Mouse (Mus musculus): ENCODE measurements around the gene Dscam. TPM values are rescaled to one million over a fixed set of nuclear protein-coding genes. Genes with fewer than 3 reads are reported as not detected.

Gene Dscam
- polyA plus RNA-seq, 1 experiment = not detected

DNA sequence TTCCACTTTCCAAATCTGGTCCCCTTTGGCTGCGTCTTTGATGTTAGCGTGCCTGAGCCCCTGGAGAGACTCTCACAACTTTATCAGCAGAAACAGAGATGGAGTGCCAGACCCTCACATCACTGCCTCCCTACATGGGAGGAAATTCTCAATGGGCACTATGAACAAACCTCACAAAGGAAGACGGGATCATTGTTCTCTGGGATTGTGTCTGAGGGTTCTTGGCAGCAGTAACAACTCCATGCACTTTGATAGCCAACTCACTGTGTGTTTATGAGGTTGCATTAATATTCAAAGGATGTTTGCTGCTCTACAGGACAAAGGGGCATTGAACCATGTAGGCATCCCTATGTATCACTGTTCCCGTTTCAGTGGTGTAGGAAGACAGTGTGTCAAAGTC, 135.3 kb downstream of the Dscam start:
- Histone ChIP-seq H3K4me3 (ENCODE audit: insufficient read depth, low read length) (no peak overlapping the region), H3K4me1 (ENCODE audit: control insufficient read depth, insufficient read depth, low read length) (peaks cover 8% of the 10 kb centered on the region; the same call in 1 of the 2 replicates), H3K27ac (ENCODE audit: insufficient read depth, low read depth, low read length) (no peak overlapping the region)
- TF ChIP-seq POLR2A (IDR thresholded peaks at IDR 0.05; ENCODE audit: borderline replicate concordance, low read depth, low read length) (no peak), CTCF (IDR thresholded peaks at IDR 0.05; ENCODE audit: low read depth, low read length) (no peak)

GRCm38 (mm10) chr16:97033540-97034058, 137.0 kb downstream of the Dscam start:
- TF ChIP-seq POLR2A (IDR thresholded peaks at IDR 0.05; ENCODE audit: borderline replicate concordance, low read depth, low read length) (no peak), CTCF (IDR thresholded peaks at IDR 0.05; ENCODE audit: low read depth, low read length) (no peak)
- peaks cover 8% of the 10 kb centered on the region; the same call in 1 of the 2 replicates for H3K4me1 ChIP-seq (ENCODE audit: control insufficient read depth, insufficient read depth, low read length)
- H3K4me3 ChIP-seq (ENCODE audit: insufficient read depth, low read length) = no peak overlapping the region
- H3K27ac ChIP-seq (ENCODE audit: insufficient read depth, low read depth, low read length) = no peak overlapping the region

DNA sequence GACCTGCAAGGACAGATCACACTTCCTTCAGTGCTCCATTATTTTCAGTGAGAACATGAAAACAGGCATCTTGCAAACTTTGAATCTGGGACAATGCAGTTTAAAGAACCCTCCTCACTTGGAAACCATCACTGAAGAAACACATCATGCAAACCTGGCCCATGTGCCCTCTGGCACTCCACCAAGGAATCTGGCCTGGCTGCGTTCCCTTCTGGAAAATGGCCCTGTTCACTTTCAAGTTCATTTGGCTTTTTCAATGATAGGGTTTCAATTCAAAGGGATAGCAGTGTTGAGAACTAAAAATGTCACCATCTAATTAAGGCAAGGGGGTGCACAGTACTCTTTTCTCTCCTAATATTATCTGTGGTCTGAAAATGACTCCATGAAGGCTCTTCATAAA, 142.9 kb downstream of the Dscam start:
- TF ChIP-seq CTCF (IDR thresholded peaks at IDR 0.05; ENCODE audit: low read depth, low read length) = no peak
- no peak for TF ChIP-seq POLR2A (IDR thresholded peaks at IDR 0.05; ENCODE audit: borderline replicate concordance, low read depth, low read length)
- Histone ChIP-seq H3K4me1 (ENCODE audit: control insufficient read depth, insufficient read depth, low read length) (no peaks in the 10 kb centered on the region), H3K27ac (ENCODE audit: insufficient read depth, low read depth, low read length) (no peak overlapping the region), H3K4me3 (ENCODE audit: insufficient read depth, low read length) (no peak overlapping the region)

DNA sequence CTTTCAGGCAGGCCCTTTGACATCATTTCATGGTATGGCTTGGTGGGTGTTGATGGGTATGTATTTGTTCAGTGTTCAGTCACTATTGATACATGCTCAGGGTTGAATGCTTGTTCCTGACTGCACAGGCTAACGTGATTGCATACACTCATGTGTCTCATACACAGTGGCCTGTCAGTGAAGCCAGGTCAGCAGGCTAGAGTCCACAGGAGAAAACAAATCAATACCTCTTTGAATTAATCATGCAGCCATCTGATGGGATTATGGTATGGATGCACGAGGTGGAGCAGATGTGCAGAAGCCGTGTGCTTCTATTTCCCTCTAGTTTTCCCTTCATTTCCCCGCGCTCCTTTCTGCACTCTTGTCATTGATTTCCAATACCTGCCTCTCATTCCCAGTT, 143.7 kb downstream of the Dscam start:
- Histone ChIP-seq H3K27ac (ENCODE audit: insufficient read depth, low read depth, low read length) (no peak overlapping the region), H3K4me3 (ENCODE audit: insufficient read depth, low read length) (no peak overlapping the region), H3K4me1 (ENCODE audit: control insufficient read depth, insufficient read depth, low read length) (no peaks in the 10 kb centered on the region)
- TF ChIP-seq POLR2A (IDR thresholded peaks at IDR 0.05; ENCODE audit: borderline replicate concordance, low read depth, low read length) (no peak), CTCF (IDR thresholded peaks at IDR 0.05; ENCODE audit: low read depth, low read length) (no peak)

DNA sequence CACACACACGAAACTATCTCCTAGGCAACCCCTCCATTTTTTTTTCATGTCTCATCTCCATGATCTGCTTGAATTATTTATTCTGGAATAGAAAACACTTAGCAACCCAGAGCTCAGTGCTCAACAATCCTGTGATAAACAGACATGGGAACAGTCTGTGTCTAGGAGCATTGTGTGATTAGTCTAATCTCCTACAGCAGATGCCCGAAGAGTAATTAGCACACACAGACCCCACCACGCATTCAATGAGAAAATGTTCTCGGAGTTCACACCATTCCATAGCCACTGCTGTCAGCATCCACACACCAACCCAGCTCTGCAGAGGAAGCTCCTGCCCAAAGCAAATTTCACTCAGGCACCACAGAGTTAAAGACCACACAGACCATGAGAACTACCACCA, 146.1 kb downstream of the Dscam start:
- no peak for TF ChIP-seq POLR2A (IDR thresholded peaks at IDR 0.05; ENCODE audit: borderline replicate concordance, low read depth, low read length)
- TF ChIP-seq CTCF (IDR thresholded peaks at IDR 0.05; ENCODE audit: low read depth, low read length) = no peak

DNA sequence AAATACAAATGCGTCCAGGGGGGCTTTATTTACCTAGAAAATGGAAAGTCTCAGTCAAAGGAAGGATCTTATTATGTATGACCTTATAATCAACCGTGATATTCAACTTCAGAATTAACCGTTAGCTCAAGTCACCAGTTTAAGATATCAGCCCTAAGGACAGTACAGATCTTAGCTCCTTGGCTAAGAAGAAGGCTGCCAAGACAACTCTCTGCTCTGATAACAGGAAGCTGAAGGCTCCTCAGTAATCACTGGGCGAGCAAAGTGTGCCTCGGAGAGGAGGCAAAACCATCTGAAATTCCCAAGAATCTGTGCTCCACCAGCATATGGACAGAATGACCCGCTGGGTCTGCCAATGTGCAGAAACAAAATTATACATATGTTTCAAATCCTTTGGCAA, 149.1 kb downstream of the Dscam start:
- 0 out of 2 replicates have a peak, but pooled peaks cover 2% of the 10 kb centered on the region for H3K4me1 ChIP-seq (ENCODE audit: control insufficient read depth, insufficient read depth, low read length)
- H3K4me3 ChIP-seq (ENCODE audit: insufficient read depth, low read length) = no peak overlapping the region
- TF ChIP-seq POLR2A (IDR thresholded peaks at IDR 0.05; ENCODE audit: borderline replicate concordance, low read depth, low read length) (no peak), CTCF (IDR thresholded peaks at IDR 0.05; ENCODE audit: low read depth, low read length) (no peak)
- no peak overlapping the region for H3K27ac ChIP-seq (ENCODE audit: insufficient read depth, low read depth, low read length)

More for the DNA sequence above, 146.1 kb downstream of the Dscam start:
- no peak overlapping the region for H3K4me3 ChIP-seq (ENCODE audit: insufficient read depth, low read length)
- H3K27ac ChIP-seq (ENCODE audit: insufficient read depth, low read depth, low read length) = no peak overlapping the region
- H3K4me1 ChIP-seq (ENCODE audit: control insufficient read depth, insufficient read depth, low read length) = no peaks in the 10 kb centered on the region

- H3K27ac ChIP-seq (ENCODE audit: insufficient read depth, low read depth, low read length) = no peak overlapping the region
- peaks cover 6% of the 10 kb centered on the region; the same call in 1 of the 2 replicates for H3K4me1 ChIP-seq (ENCODE audit: control insufficient read depth, insufficient read depth, low read length)
- no peak overlapping the region for H3K4me3 ChIP-seq (ENCODE audit: insufficient read depth, low read length)
- no peak for TF ChIP-seq POLR2A (IDR thresholded peaks at IDR 0.05; ENCODE audit: borderline replicate concordance, low read depth, low read length)
- no peak for TF ChIP-seq CTCF (IDR thresholded peaks at IDR 0.05; ENCODE audit: low read depth, low read length)
Observed at GRCm38 (mm10) chr16:97018304-97018703, 152.2 kb downstream of the Dscam start.

DNA sequence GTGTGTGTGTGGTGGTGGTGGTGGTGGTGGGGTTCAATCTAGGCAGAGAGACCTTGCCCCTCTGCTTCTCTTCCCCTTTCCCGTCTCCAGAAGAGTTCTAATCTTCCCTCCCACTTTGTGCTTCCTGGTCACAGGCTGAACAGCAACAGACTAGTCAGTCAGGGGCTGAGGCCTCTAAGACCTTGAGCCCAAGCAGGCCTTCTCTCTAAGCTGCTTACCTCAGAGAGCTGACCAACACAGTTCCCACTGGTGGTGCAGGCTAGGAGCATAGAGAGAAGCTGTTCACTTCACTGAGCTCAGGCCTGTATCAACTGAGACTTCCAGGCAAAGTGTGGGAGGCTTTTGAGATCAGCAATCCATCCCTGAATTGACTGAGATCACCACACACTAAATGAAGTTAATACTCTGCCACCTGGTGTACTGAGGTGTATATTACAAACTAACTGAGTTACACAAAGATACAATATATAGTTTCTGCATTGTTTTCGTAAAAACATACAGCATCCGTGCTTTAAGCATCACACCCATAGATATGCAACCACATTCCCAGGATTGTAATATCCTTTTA, 153.3 kb downstream of the Dscam start:
- H3K4me1 ChIP-seq (ENCODE audit: control insufficient read depth, insufficient read depth, low read length) = peaks cover 6% of the 10 kb centered on the region; the same call in 1 of the 2 replicates
- H3K27ac ChIP-seq (ENCODE audit: insufficient read depth, low read depth, low read length) = no peak overlapping the region
- H3K4me3 ChIP-seq (ENCODE audit: insufficient read depth, low read length) = no peak overlapping the region
- TF ChIP-seq CTCF (IDR thresholded peaks at IDR 0.05; ENCODE audit: low read depth, low read length) (no peak), POLR2A (IDR thresholded peaks at IDR 0.05; ENCODE audit: borderline replicate concordance, low read depth, low read length) (no peak)

DNA sequence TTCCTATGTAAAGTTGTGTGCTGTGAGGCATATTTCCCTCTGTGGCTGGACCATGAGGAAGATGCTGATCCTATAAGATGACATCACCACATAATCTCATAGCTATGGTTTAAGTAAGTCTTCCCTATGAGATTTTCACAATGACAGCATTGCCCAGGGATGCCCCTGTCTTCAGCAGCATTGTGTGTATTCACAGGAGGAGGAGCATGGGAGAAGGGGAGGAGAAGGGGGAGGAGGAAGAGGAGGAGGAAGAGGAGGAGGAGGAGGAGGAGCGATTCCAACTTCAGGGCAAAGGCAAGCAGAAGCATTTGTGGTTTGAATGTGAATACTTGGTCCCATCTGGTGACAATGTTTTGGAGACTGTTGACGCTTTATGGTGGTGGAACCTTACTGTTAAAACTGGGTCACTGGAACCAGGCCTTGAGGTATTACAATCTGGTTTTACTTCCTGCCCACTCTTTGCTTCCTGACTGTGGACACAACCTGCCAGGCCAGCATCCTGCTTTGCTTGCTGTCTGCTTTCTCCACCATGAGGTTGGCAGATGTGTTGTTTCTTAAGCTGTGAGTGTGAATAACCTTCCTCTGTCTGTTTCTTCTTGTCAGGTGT, 154.2 kb downstream of the Dscam start:
- Histone ChIP-seq H3K4me1 (ENCODE audit: control insufficient read depth, insufficient read depth, low read length) (peaks cover 6% of the 10 kb centered on the region; the same call in 1 of the 2 replicates), H3K27ac (ENCODE audit: insufficient read depth, low read depth, low read length) (no peak overlapping the region), H3K4me3 (ENCODE audit: insufficient read depth, low read length) (no peak overlapping the region)
- TF ChIP-seq CTCF (IDR thresholded peaks at IDR 0.05; ENCODE audit: low read depth, low read length) (no peak), POLR2A (IDR thresholded peaks at IDR 0.05; ENCODE audit: borderline replicate concordance, low read depth, low read length) (no peak)

- H3K4me1 ChIP-seq (ENCODE audit: control insufficient read depth, insufficient read depth, low read length) = peaks cover 6% of the 10 kb centered on the region; the same call in 1 of the 2 replicates
- H3K27ac ChIP-seq (ENCODE audit: insufficient read depth, low read depth, low read length) = no peak overlapping the region
- no peak overlapping the region for H3K4me3 ChIP-seq (ENCODE audit: insufficient read depth, low read length)
- TF ChIP-seq CTCF (IDR thresholded peaks at IDR 0.05; ENCODE audit: low read depth, low read length) (no peak), POLR2A (IDR thresholded peaks at IDR 0.05; ENCODE audit: borderline replicate concordance, low read depth, low read length) (no peak)
Observed at GRCm38 (mm10) chr16:97014343-97014742, 156.2 kb downstream of the Dscam start.
